Mouse (Mus musculus): ENCODE results near the gene Tmc6. TPM values are rescaled to one million over a fixed set of nuclear protein-coding genes. Genes with fewer than 3 reads are reported as not detected.

The Tmc6 gene
- total RNA-seq (2023): 226 TPM

DNA sequence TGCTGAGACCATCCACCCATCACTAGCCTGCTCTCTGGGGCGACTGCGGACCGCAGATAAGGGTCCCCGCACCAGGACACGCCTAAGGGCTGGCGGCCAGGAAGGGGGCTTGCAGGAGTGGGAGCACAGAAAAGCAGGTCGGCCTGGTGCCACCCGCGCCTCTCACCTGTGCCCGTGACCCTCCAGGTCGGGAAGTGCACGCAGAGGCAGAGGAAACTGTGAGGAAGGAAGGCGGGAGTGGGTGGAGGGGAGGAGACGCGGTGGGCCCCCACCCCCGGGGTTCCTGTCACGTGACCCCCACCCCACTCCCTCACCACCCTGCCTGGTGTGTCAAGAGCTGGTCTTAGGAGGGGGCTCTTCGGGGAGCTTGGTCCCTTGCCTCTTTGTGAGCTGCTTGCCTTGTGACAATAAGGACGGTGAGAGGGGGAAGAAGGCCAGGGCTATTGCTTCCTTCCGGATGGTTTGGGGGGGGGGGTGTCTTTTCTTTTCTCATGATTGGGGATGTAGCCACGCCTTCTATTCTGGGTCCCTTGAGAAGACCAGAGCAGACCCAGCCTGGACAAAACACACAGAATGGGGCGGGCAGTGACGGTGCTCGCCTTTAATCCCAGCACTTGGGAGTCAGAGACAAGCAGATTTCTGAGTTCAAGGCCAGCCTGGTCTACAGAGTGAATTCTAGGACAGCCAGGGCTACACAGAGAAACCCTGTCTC, at the start of gene Tmc6, which contains the start of gene Tmc8:
TSS of gene Tmc6 (minus strand) at position 206 of the 712 bp plus-strand sequence.
TSS of gene Tmc8 (plus strand) at position 84 of the 712 bp plus-strand sequence.

DNA sequence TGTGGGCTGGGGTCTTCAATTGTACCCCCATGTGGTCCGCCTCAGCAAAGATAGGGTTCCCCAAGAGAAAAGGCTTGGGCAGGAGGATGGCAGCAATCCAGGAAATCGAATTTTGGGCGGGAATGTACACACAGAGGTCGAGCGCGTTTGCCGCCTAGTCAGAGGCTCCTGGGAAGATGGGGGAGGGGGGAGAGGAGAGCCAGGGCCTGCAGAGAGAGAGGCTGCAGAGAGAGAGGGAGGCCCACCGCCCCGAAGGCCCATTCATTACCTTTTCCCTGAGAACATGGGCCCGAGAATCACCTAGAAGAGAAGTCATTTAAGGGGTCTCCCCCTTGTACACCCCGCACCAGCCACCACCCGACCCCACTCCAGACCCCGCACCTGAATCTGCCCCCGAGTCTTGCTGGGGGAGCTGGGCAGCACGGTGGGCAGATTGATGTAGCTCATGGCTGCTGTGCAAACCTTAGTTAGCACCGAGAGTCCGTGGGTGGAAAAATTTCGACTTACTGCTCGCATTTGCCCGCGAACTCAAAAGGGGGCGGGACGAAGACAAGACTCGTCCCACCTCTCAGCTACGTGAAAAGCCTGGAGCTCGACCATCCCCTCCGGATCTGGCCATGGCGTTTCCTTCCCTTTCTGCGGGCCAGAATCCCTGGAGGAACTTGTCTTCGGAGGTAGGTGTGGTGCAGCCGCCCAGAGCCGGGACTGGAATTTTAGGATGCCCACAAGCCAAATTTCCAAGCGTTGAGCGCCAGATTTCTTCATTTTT, 43.5 kb upstream of the Tmc6 start, which contains the start of the genes Afmid and Tk1:
TSS of gene Afmid (plus strand) at position 592 of the 769 bp plus-strand sequence.
TSS of gene Tk1 (minus strand) at position 760 of the 769 bp plus-strand sequence.

DNA sequence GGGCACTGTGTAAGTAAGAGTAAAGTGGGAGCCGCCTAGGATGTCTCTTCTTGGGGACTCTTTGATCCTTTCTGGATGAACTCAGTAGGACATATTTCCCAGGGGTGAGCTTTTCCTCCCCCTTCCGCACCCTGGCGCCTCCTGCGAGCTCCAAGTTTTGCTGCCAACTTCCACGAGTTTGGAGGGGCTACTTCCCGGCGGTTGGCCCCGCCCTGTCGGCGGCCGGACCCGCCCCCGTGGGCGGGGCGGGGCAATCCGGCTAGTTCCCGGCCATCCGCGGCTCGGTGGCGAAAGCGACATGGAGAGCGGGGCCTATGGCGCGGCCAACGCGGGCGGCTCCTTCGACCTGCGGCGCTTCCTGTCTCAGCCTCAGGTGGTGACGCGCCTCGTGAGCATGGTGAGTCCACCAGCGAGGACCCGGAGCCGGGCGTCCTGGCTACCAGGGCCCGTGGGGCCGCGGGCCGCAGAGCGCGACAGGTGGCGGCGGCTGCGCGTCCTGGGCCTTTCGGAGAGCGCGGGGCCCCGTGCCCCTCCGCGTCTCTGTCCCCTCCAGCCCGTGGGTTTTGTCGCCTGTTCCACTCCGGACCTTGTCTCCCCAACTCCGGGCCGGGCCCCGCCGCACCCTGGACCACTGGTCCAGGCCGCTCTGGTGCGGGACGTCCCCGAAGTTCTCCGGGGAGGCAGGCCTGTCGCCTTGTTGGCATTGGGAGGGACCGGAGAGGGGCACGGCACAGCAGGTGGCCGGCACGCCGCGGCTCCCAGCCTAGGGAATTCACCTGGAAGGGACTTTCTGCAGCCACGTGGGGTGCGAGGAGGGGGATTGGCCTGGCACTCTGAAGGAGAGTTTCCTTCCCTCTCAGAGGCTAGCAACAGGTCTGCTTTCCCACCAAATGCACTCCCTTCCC, 27.7 kb upstream of the Tmc6 start, which contains the start of the genes Gm20708 and Syngr2:
TSS of gene Gm20708 (plus strand) at position 262 of the 905 bp plus-strand sequence.
TSS of gene Syngr2 (plus strand) at position 262 of the 905 bp plus-strand sequence.

DNA sequence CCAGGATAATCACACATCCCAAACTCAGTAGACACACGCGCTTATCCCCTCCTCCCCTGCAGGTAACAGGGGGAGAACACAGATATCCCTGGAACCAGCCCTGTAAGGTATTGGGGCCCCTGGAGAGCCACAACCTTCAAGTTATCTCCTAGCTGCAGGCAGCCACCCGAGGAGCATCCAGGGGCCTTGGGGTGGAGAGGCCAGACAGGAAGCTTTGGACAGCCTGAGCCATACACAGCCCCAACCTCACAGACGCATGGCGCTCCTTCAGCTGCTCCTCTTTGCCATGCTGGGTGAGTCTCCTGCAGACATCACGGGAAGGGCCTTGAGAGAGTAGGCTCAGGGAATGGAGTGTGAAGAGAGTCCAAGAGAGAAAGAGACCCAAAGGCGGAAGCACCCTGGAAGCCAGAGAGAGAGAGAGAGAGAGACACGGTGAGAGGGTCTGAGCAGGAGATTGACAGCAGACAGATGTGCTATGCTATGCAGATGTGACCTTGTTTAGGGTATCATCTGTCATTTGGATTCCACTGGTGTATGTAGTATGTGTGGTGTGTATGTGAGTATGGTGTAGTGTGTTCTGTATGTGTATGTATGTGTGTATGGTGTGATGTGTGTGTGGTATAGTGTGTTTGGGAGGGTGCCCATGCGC, 15.6 kb upstream of the Tmc6 start, which contains the start of gene 6030468B19Rik:
TSS of gene 6030468B19Rik (plus strand) at position 150 of the 649 bp plus-strand sequence.

Other genes with a start within 250 kb of the Tmc6 start
- 85.0 TPM for gene Tnrc6c, start 127.9 kb downstream of the Tmc6 start, total RNA-seq (2023)
- 81.6 TPM for gene Tmc8, start 122 bp downstream of the Tmc6 start, total RNA-seq (2023)
- not detected for gene 6030468B19Rik, start 15.5 kb upstream of the Tmc6 start, total RNA-seq (2023)
- 3.6 TPM for gene Gm20708, start 27.5 kb upstream of the Tmc6 start, total RNA-seq (2023)
- gene Syngr2, start 27.5 kb upstream of the Tmc6 start, total RNA-seq (2023): 57.1 TPM
- gene Afmid, start 43.7 kb upstream of the Tmc6 start, total RNA-seq (2023): 14.5 TPM
- 4.1 TPM for gene Tk1, start 43.9 kb upstream of the Tmc6 start, total RNA-seq (2023)
- 0.79 TPM for gene Birc5, start 67.1 kb upstream of the Tmc6 start, total RNA-seq (2023)
- gene Tmem235, start 78.6 kb upstream of the Tmc6 start, total RNA-seq (2023): not detected
- gene Tha1, start 91.3 kb upstream of the Tmc6 start, total RNA-seq (2023): 9.3 TPM
- gene Socs3, start 187.8 kb upstream of the Tmc6 start, total RNA-seq (2023): 111 TPM
- 50.2 TPM for gene Pgs1, start 204.1 kb upstream of the Tmc6 start, total RNA-seq (2023)